Mouse (Mus musculus): ENCODE measurements around the gene Purb. TPM values are rescaled to one million over a fixed set of nuclear protein-coding genes. Genes with fewer than 3 reads are reported as not detected.
A peak's percentile ranks its signal among the peaks of the same experiment; 100 is the strongest.

Purb gene
- 30.5 and 32.1 TPM in 2 replicates for polyA plus RNA-seq (2015; fragmentation: Nextera tagmentation; extraction: Ambion mirVana)

DNA sequence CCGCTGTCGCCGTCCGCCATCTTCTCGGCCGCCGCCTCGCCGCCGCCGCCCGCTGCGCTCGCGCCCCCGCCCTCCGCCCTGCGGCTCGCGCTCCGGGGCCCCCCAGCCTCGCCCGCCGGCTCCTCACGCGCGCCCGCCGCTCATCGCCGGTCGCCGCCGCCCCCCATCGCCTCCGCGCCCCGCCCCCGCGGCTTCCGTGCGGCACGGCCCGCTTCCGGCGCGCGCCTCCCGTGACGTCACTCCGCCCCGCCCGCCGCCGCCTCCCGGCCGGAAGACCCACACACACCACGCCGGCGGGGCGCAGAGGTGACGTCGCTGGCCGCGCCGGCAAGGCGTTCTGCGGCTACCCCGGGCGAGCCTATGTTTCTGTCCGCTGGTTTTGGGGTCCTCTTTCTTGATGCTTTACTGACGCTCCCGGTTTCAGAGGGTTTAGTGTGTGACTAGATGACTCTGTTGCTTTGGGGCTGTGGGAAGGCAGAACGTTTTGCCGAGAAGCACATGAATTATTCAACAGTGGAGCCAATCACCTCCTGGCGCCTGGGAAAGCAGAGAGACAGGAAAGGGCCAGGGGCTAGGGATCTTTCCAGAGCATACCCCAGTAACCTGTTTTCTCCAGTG, at the start of gene Purb:
Gene Purb (minus strand): TSS at position 51 of the 618 bp plus-strand sequence.
- Histone ChIP-seq H3K4me3 (peak within 1 kb of the TSS; percentile 98), H3K9me3 (no peaks in the 10 kb centered on the region), H3K36me3 (peaks cover 3% of the 10 kb centered on the region; the same call in 1 of the 2 replicates), H3K4me1 (peaks cover 29% of the 10 kb centered on the region), H3K4me2 (replicated peaks) (peak within 1 kb of the TSS; percentile 78), H3K9ac (peak within 1 kb of the TSS; percentile 98), H3K27ac (peak within 1 kb of the TSS; percentile 97), H3K27me3 (no peaks in the 10 kb centered on the region)
- ATAC-seq (ENCODE audit: low FRiP score, low read depth), result peak; percentile 93
- 0% methylated on average over 46 of the region's 76 CpGs for WGBS

DNA sequence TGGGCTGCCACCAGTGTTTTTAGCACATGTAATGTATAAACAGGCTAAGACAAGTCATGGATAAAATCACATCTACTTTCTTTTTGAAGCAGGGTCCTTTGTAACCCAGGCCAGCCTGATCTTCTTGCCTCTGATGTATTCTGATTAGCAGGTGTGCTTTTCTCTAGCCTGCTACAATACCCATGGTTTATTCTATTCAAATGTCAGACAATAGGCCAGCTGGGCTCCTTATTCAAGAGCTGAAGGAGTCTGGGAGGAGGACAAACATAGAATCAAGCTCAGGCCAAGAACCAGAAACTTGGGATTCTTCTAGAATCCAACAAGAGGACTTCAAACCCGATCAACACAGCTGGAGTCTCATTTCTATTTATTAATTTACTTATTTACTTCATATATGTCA, 49.5 kb upstream of the Purb start:
- Histone ChIP-seq H3K4me3 (no peak overlapping the region), H3K9ac (no peak overlapping the region), H3K27me3 (no peaks in the 10 kb centered on the region), H3K4me1 (peaks cover 17% of the 10 kb centered on the region), H3K36me3 (peaks cover 30% of the 10 kb centered on the region), H3K9me3 (no peaks in the 10 kb centered on the region), H3K4me2 (replicated peaks) (no peak overlapping the region), H3K27ac (no peak overlapping the region)
- no peak for ATAC-seq (ENCODE audit: low FRiP score, low read depth)
- 96% methylated on average over 1 of the region's 1 CpGs for WGBS

DNA sequence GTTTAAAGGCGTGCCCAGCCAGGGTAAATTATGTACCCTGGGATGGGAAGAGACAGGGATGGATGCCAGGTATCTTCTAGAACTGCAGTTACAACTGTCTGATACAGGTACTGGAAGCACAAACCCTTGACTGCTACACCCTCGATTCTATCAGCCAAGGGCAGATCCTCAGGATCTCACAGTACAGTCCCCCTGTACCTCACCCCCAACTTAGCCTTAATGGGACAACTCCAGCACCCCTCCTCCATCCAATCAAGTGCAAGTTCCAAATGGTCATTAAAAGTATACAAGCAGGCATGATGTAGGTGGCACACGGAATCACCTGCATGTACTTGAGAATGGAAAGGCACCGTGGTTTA, 49.1 kb upstream of the Purb start:
- H3K4me2 ChIP-seq (replicated peaks), result no peak overlapping the region
- no peak for ATAC-seq (ENCODE audit: low FRiP score, low read depth)

DNA sequence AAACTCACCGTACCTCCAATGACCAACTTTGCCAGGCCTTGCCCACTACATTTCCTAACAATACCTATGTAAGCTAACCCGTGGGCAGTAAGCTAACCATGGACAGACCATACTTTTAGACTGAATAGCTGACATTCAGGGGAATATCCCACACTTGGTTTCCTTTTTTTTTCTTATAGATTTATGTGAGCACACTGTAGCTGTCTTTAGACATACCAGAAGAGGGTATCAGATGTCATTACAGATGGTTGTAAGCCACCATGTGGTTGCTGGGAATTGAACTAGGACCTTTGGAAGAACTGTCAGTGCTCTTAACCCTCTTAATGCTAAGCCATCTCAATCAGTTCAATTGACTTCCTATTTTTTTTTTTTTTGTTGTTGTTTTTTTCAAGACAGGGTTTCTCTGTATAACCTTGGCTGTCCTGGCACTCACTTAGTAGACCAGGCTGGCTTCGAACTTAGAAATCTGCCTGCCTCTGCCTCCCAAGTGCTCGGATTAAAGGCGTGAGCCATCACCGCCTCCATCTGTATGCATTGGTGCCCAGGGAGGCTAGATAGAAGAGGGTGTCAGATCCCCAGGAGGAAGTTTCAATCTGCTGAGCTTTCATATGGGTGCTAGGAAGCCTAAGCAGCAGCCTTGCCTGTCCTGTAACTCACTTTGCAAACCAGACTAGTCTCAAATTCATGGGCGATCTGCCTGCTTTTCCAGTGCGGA, 48.6 kb upstream of the Purb start:
- no peak overlapping the region for H3K4me3 ChIP-seq
- peaks cover 17% of the 10 kb centered on the region for H3K4me1 ChIP-seq
- H3K27me3 ChIP-seq, result no peaks in the 10 kb centered on the region
- no peak for ATAC-seq (ENCODE audit: low FRiP score, low read depth)
- H3K36me3 ChIP-seq, result peaks cover 30% of the 10 kb centered on the region
- no peak overlapping the region for H3K4me2 ChIP-seq (replicated peaks)
- no peak overlapping the region for H3K27ac ChIP-seq
- no peak overlapping the region for H3K9ac ChIP-seq
- H3K9me3 ChIP-seq, result no peaks in the 10 kb centered on the region
- 91% methylated on average over 8 of the region's 8 CpGs for WGBS

More for the DNA sequence above, 49.1 kb upstream of the Purb start:
- Histone ChIP-seq H3K27me3 (no peaks in the 10 kb centered on the region), H3K27ac (no peak overlapping the region), H3K9me3 (no peaks in the 10 kb centered on the region), H3K4me3 (no peak overlapping the region), H3K9ac (no peak overlapping the region), H3K4me1 (peaks cover 17% of the 10 kb centered on the region), H3K36me3 (peaks cover 30% of the 10 kb centered on the region)
- WGBS, result 85% methylated on average over 4 of the region's 4 CpGs

DNA sequence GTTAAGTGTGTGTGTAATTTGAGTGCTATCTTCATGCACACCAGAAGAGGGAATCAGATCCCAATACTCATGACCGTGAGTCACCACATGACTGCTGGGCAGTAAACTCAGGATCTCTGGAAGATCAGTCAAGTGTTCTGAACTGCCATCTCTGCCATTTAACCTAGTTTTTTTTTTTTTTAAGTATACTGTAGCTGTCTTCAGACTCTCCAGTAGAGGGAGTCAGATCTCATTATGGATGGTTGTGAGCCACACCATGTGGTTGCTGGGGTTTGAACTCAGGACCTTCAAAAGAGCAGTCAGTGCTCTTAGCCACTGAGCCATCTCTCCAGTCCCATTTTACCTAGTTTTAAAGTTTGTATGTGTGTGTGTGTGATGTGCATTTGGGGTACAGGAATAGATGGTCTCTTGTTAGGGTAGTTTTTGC, 48.0 kb upstream of the Purb start:
- Histone ChIP-seq H3K4me3 (no peak overlapping the region), H3K27ac (no peak overlapping the region), H3K9me3 (no peaks in the 10 kb centered on the region), H3K9ac (no peak overlapping the region), H3K36me3 (peaks cover 30% of the 10 kb centered on the region), H3K4me2 (replicated peaks) (no peak overlapping the region), H3K4me1 (peaks cover 17% of the 10 kb centered on the region), H3K27me3 (no peaks in the 10 kb centered on the region)
- ATAC-seq (ENCODE audit: low FRiP score, low read depth), result no peak
- 57% methylated on average over 1 of the region's 1 CpGs for WGBS

DNA sequence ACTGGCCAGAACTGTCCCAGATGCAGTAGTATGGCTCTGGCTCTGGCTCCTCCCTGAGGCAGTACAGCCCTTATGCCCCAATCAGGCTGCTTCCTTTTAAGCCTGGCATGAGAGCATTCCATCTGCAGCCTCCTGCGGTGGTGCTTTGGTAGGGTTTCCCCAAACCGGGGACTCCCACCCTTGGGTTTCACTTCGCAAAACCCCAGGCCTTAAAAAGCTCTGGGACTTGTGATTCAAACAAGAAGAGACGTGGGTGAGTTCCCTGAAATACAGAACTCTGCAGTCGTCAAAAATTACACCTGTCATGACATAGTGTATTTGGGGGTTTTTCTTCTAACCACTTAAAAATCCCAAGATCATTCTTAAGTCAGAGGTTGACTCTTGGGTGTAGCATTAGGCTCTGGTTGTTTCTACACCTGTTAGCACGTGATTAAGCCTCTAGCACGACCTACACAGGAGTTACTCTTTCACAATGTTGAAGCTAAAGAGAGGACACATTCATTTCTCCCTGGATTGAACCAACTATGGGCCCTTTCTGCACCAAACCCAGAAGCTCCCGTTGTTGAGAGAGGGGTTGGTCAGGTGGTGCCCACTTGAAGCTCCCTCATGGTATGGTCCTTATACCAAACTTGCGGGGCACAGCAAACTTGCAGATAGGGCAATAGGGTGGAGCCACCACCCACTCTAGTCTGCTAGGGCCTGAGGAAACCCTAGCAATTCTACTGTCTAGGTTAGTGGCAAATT, 47.2 kb upstream of the Purb start:
- peaks cover 30% of the 10 kb centered on the region for H3K36me3 ChIP-seq
- H3K27me3 ChIP-seq, result no peaks in the 10 kb centered on the region
- peaks cover 16% of the 10 kb centered on the region for H3K4me1 ChIP-seq
- ATAC-seq (ENCODE audit: low FRiP score, low read depth), result no peak
- H3K27ac ChIP-seq, result no peak overlapping the region
- H3K4me3 ChIP-seq, result no peak overlapping the region
- no peak overlapping the region for H3K4me2 ChIP-seq (replicated peaks)
- H3K9ac ChIP-seq, result no peak overlapping the region
- H3K9me3 ChIP-seq, result no peaks in the 10 kb centered on the region
- 72% methylated on average over 9 of the region's 9 CpGs for WGBS

DNA sequence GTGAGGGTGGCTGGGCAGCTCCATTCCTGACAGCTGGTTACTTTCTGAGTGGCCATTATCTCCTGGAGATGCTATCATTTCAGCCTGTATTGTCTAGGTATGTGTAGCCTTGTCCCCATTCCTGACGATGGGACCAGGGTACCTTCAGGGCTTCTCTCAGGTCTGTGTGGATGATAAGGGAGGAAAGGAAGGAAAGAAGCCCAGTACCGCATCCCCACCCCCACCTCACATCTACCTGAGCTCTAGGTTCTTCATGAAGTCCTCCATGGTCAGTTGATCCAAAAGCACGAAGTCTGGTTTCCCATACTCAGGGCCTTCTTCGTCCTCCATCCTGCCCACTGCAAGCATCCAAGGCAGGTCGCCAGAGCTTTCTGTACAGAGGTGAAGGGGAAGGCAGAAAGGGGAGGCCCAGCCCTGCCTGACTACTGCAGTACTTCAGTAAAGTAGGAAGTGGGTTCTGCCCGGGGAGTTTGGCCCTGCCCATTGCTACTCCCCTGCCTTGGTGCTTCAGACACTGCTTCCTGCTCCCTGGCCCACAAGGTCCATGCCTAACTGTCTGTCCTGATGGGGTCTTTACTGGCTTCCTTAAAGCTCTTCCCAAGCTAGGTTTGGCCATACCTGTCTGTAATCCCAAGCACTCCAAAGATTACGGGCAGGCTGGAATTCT, 44.9 kb upstream of the Purb start, which contains the start of gene Myo1g:
Gene Myo1g (minus strand): TSS at position 459 of the 667 bp plus-strand sequence.
- WGBS, result 76% methylated on average over 7 of the region's 7 CpGs
- H3K4me3 ChIP-seq, result no peak within 1 kb of the TSS
- H3K9me3 ChIP-seq, result no peaks in the 10 kb centered on the region
- H3K4me1 ChIP-seq, result no peaks in the 10 kb centered on the region
- H3K4me2 ChIP-seq (replicated peaks), result no peak within 1 kb of the TSS
- H3K27ac ChIP-seq, result no peak within 1 kb of the TSS
- peaks cover 20% of the 10 kb centered on the region for H3K36me3 ChIP-seq
- no peak within 1 kb of the TSS for H3K9ac ChIP-seq
- H3K27me3 ChIP-seq, result no peaks in the 10 kb centered on the region
- ATAC-seq (ENCODE audit: low FRiP score, low read depth), result no peak

DNA sequence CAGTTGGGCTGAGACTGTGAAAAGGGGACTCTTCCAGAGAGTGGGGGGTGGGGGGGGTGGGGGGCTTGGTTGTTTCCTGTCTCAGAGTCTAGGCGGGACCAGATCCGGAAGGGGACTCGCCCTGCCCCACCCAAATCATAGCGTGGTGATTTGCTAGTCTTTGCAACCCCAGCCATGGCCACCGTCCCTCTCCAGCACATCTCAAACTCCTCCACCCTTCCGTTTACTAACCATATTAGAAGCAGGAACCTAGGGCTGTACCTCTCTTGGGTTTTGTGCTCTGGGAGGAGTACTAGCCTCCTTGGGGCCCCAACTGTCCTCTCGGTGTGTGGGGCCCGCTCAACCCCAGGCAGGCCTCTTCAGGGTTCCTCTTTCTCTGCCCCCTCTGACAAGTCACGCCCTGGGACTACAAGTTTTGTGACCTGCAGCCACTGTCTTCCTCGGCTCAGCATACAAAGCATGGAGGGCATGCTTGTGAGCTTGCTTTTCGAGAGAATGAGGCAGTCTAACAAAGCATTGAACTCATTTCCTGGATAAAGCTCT, 43.8 kb upstream of the Purb start:
- no peak overlapping the region for H3K27ac ChIP-seq
- no peaks in the 10 kb centered on the region for H3K27me3 ChIP-seq
- H3K36me3 ChIP-seq, result peaks cover 9% of the 10 kb centered on the region
- no peaks in the 10 kb centered on the region for H3K9me3 ChIP-seq
- no peak overlapping the region for H3K4me3 ChIP-seq
- no peak for ATAC-seq (ENCODE audit: low FRiP score, low read depth)
- 70% methylated on average over 11 of the region's 11 CpGs for WGBS
- no peaks in the 10 kb centered on the region for H3K4me1 ChIP-seq
- no peak overlapping the region for H3K4me2 ChIP-seq (replicated peaks)
- no peak overlapping the region for H3K9ac ChIP-seq

DNA sequence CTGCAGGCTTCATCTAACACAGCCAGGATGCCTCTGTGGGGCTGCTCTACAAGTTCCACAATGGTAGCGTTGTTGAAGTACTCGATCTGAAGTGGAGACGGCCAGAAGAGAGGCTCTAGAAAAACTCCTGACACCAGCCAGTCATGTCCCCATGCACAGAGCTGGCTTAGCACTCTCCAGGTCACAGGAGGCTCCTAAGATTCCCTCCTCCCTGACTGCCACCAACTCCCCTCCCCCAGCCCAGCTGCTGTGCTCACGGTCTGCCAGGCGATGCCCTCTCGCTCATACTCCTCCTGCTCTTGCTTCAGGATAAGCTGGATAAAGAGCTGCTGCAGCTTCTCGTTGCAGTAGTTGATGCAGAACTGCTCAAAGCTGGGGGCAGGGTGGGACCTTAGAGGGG, 39.1 kb upstream of the Purb start:
- Histone ChIP-seq H3K27me3 (no peaks in the 10 kb centered on the region), H3K4me3 (no peak overlapping the region), H3K4me1 (no peaks in the 10 kb centered on the region), H3K9ac (no peak overlapping the region), H3K36me3 (no peaks in the 10 kb centered on the region), H3K9me3 (no peaks in the 10 kb centered on the region), H3K4me2 (replicated peaks) (no peak overlapping the region), H3K27ac (no peak overlapping the region)
- 49% methylated on average over 7 of the region's 7 CpGs for WGBS
- ATAC-seq (ENCODE audit: low FRiP score, low read depth), result no peak

DNA sequence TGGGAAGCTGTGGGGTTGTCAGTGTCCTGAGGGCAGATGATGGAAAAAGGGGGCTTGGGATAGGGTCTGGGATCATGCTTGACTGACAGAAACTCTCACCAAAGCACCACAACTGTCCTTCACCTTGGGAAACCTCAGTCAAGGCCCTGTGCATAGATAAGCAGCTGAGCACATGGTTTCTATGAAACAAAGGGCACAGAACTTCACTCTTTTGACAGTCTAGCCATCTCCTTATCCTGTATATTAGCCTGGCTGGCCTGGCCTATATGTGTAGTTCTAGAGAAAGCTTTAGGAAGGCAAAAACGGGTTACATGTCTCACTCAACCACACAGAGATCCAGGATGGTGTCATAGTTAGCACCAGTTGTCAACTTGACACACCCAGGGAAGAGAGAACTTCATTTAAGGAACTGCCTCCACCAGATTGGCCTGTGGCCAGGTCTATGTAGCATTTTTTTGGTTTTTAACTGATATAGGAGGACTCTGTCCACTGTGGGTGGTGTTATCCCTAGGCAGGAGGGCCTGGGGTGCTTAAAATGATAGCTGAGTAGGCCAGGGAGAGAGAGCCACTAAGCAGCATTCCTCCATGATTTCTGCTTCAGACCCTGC, 32.7 kb upstream of the Purb start:
- ATAC-seq (ENCODE audit: low FRiP score, low read depth), result no peak
- Histone ChIP-seq H3K27ac (no peak overlapping the region), H3K27me3 (no peaks in the 10 kb centered on the region), H3K4me2 (replicated peaks) (no peak overlapping the region), H3K4me3 (no peak overlapping the region), H3K36me3 (no peaks in the 10 kb centered on the region), H3K4me1 (no peaks in the 10 kb centered on the region), H3K9me3 (no peaks in the 10 kb centered on the region), H3K9ac (no peak overlapping the region)
- 47% methylated on average over 1 of the region's 1 CpGs for WGBS

DNA sequence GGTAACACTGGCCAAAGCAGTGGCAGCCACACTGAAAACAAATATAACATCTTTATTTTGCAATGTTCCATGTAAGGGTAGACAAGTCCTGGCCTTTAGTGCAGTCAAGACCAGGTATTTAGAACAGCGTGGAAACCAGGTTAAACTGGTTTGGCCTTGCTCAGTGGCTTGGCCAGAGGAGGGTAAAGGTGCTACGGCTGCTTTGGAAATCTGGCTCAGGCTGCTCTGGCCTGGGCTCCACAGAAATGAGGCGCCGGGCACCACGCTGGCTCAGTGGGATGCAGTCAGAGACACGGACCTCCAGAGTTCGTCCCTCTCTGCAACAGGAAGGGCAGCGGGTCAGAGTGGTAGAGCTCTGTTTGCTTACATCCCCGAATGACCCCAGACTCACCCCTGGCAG, 30.8 kb upstream of the Purb start:
- no peak for ATAC-seq (ENCODE audit: low FRiP score, low read depth)
- 77% methylated on average over 9 of the region's 9 CpGs for WGBS
- no peaks in the 10 kb centered on the region for H3K36me3 ChIP-seq
- H3K9ac ChIP-seq, result no peak overlapping the region
- H3K9me3 ChIP-seq, result no peaks in the 10 kb centered on the region
- H3K4me2 ChIP-seq (replicated peaks), result no peak overlapping the region
- no peak overlapping the region for H3K27ac ChIP-seq
- H3K4me3 ChIP-seq, result no peak overlapping the region
- H3K27me3 ChIP-seq, result no peaks in the 10 kb centered on the region
- H3K4me1 ChIP-seq, result no peaks in the 10 kb centered on the region

All from limb, embryonic 13.5 days (tissue).